Mouse (Mus musculus) thymus, adult 18-20 months (tissue): ENCODE data around the gene Pex5.

Source experiments
- DNase-seq, 2 experiments: peaks; one replicate each; pipeline ENCODE4 v3.0.0; 2022; ENCODE audit warnings: mixed read lengths in 2 of 2

The Pex5 gene

DNA sequence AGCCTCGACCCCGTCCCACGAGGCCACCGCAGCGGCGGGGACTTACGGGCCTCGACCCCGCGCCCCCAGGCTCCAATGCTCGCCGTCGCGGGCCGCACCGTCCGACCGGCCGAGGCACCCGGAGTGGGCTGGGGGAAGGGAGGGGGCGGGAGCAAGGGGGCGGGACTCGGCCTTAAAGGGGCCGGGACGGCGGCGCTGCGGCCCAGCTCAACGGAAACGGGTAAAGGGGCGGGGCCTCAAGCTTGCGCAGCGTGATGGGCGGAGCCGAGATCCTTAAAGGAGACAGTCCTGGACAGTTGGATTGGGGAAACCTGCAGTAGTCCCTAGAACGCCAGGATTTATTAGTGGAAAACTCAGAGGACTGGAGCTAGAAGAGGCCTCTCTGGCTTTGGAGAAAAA is at the start of gene Pex5:
Gene Pex5, minus strand, starts transcription at position 141 of the 399 bp plus-strand sequence.
- DNase-seq, result peak; percentile 84 to 90

DNA sequence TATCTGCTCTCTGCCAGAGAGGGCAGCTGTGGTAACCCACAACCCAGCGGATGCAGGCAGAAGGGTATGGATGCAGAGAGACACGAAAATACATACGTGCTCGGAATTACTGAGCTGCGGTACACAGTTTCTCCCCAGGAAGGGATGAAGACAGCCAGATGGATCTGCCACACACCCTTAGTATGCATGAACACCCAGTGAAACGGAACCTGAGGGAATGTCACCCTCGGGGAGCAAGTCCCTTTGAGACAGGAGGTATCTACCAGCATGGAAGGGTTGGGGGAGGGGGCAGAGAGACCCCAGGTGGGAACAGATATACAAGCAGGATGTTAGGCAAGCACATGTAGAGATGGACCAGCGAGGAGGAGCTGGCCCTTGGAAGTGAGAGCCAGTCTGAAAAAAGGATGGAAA is 49.0 kb upstream of the Pex5 start:
- peak in 1 of 2 experiments; percentile 22 for DNase-seq

DNA sequence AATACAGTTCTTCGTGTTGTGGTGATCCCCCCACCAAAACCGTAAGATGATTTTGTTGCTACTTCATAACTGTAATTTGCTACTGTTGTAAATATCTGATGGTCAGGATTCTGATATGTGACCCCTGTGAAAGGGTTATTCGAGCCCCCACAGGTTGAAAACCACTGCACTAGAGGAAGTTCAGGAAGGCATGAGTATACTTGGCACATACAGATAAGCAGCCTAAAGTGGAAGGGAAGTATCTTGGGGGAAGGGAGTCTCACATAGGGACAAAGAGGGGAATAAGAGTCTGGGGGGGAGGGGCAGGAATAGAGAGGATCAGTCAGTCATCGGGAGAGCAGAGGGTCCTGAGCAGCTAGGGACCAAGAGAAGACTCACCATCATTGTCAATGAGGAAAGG is 44.5 kb upstream of the Pex5 start:
- DNase-seq, result no peak

DNA sequence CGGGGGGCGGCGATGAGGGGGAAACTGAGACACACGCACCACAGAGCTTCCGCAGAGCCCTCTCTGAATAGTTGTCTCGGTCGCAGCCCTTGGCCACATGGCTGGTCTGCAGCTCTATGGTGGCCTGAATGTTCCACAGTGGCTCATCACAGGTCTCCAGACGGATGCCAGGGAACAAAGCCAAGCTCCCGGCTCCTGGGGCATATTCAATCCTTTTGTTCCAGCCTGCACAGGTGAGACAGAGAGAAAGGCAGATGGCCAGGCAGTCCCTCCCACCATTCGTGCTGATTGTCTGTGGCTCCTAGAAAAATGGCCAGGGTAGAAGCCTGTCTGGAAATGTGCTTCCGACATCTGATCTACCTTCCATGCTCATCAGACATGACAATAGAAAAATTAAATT is 43.6 kb upstream of the Pex5 start:
- DNase-seq, result no peak

DNA sequence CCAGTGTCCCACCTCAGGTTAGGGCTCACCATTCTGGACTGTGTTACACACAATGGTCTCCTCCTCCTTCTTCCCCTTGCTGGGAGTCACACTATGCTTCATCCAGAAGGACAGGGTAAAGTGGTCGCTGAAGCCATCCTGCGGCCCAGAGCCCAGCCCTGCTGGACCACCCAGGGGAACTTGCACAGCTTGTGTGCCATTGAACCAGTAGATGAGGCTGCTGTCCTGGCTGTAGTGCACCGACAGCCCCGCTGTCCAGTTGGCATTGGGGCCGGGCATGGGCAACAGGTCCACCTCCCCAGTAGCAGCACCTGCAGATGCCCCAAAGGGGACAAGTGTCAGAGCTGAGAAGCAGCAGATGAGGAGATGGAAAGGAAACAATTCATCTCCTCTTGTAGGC is 43.0 kb upstream of the Pex5 start:
- DNase-seq, result no peak

DNA sequence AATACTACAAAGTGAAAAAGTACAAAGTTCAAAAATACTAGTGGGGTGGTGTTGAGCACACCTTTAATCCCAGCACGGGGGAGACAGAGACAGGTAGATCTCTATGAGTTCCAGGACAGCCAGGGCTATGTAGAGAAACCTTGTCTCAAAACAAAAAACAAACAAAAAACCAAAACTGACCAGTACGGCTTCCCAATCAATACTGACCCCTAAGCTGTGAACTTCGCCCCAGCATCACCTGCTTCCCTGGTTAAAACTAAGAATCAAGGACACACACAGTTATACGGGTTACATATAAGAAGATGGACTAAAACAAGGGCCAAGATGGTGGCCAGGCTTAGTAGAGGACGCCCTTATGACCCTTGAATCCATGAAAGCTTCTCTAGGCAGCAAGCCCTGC is 41.4 kb upstream of the Pex5 start:
- DNase-seq, result no peak

DNA sequence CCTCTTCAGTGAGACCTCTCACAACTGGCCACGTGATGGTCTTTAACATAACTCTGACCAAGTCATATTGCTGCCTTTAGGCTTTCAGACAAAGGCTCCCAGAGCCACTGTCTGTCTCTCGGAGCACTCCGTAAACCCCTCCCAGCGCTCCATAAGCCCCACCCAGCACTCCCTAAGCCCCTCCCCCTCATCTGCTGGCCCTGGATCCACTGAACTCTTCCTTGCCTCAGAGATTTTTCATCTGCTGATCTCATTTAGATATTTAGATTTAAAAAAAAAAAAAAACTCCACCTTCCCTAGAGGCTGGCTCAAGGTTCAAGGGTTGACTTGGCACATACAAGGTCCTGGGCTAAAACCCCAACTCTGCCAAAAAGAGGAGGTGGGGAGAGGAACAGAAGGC is 38.9 kb upstream of the Pex5 start:
- DNase-seq, result no peak

DNA sequence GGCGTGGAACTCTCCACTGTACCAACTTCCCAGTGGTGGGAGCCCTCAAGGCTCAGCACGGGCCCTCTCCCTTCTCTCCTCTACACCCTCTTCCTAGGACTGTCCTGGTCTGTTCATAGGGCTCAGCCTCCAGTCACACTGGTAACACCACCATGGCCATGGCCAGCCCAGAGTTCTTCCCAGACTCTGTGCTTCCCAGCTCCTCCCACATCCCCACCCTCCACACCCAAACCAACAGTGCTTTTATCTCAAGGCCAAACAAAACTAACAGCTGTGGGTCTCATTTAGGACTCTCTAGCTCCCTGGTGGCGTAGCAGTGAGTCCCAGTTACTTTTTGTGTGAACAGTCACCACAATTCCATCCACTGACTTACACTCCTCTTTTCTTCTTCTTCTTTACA is 37.1 kb upstream of the Pex5 start:
- no peak for DNase-seq

DNA sequence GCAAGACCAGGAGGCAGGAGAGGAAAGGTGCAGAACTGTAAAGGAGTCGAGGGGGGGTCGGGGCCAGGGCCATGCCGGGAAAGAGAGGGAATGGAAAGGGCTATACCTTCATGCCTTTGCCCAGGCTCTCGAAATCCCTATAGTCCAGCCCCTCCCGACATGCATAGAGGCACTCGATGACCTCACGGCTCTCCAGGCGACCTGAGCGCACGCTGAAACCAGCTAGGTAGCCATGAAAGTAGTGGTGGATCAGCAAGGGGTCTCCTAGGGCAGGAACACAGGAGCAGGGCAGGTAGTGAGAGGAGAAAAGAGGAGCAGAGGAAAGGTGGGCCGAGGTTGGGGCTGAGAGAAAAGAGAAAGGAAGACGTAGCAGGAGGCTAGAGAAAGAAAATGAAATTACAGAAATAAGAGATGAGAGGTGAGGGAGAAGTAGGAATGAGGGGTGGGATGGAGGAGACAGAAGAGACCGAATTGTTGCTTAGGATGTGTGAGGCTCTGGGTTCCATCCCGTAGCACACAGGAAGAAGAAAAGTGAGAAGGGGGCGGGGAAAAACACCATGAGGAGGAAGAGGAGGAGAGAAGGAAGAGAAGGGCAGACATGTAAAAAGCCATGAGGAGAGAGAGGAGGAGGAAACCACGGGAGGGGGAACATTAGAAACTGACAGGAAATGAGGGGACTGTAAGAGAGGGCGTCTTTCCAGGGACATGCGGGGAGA is 35.0 kb upstream of the Pex5 start:
- DNase-seq, result no peak

DNA sequence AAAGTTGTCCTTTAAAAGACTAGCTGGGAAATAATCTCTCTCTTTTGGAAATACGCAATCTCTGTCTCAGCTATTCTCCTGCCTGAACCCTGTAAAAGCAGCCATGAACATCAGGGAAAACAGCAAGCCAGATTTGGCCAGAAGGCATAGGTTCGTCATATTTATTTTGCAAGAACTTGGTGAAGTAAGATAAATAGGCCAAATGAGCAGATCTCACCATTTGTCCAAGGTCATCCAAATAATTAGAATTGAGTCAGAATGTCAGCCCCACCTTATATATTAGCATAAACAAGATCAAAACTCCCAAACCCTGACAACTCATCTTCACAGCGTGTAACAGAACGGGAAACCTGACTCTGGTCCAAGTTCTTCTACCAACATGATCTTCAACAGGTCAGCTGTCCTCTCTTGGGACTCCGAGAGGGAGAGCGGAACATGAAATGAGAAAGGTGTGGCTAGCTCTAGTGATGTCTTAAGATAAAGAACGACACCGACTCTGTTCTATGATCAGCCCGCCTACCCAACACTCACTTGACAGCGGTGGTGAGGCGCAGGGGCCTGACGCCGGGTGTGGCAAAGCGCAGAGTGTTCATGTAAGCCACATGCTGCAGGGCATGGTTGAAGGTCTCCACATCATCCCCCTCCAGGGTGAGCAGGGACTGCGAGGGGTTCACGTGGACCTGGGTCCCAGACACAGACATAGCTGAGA is 34.2 kb upstream of the Pex5 start:
- no peak for DNase-seq

DNA sequence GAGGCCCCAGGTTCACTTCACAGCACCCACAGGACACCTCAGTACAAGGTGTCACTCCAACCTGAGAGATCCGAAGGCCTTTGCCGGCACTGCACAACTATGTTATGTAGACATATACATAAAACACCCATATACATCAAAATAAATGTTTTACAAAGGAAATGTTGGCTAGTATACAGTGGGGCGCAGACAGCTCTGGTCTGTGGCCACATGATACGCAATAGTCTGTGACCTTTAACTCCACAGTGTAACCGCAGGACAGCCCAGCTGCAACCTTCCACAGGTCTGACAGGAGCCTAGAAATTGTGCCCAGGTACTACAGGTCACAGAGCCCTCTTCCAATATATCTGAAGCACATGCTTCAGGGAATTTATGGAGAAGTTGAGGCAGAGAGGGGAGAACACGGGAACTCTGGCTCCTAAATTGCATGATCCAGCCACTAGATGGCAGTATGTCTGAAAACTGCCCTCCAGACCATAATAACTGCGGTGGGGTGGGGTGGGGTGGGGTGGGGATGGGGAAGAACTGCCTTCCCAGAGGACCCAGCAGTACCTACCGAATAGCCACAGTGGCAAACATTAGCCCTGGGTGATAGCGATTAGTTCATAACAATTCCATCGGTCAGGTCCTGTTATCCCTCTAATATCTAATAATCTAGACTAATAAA is 33.5 kb upstream of the Pex5 start:
- no peak for DNase-seq

DNA sequence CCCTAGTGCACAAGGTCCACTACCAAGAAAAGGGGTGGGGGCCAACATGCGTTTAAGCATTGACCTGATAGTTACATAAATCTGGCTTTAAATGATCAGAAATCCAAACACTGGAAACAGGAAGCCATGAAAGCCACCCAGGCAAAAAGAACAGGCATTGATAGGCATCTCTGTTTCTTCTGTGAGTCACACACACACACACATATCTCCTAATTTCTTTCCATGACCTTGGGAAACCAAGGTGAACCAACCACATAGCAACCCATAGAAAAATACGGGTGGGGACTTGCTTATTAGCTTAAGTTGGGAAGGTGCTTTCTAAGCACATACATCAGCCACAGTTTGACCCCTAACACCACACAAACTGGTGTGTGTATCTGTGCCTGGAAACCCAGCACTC is 32.5 kb upstream of the Pex5 start:
- no peak for DNase-seq

DNA sequence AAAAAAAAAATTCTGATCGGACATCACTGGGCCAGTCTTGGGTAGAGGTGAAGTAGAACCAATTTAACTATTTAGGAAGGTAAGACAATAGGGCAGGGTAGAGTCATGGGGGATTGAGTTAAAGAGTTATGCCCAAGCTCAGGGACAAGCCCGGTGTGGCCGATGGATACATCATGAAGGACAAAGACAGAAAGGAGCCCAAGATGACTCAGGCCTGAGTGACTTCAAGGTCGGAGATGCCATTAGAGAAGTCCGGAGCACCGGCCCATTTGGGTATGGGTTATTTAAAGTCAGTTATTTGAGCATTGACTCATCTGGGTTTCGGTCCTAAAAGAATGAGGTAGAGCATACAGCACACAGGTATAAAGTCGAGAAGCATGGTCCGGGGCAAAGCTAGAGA is 31.6 kb upstream of the Pex5 start:
- no peak for DNase-seq

DNA sequence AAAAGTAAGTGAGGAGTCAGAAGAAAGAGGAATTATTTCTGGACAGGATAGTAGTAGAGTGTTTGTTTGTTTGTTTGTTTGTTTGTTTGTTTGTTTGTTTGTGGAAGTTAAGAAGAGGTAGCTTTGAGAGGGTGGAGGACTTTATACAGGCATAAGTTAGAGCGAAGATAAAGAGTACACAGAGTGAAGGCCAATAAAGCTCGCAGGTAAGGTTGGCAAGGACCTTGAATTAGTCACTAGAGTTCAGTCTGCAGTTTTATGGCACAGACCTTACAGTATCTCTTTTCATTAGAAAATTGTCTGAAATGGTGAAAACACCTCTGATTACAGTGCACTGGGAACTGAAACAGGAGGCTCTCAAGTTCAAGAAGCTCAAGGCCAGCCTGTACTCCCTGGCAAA is 31.2 kb upstream of the Pex5 start:
- DNase-seq, result no peak

DNA sequence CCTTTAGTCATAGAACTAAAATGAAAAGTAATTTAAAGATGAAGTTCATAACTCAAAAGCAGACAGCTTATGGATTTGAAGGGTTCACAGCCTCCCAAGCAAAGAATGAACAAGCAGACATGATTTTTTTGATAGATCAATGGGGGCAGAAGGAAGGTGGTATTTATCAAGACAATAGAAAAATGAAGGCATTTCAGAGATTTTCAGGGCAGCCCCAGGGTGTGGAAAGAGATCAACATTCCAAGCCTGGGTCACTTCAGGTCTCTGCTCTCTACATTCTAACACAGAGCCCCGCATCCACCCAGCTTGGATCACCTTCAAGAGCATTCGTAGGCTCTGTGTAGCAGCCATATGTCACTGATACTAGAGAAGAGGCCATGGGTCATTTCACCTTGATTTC is 28.5 kb upstream of the Pex5 start:
- DNase-seq, result no peak

DNA sequence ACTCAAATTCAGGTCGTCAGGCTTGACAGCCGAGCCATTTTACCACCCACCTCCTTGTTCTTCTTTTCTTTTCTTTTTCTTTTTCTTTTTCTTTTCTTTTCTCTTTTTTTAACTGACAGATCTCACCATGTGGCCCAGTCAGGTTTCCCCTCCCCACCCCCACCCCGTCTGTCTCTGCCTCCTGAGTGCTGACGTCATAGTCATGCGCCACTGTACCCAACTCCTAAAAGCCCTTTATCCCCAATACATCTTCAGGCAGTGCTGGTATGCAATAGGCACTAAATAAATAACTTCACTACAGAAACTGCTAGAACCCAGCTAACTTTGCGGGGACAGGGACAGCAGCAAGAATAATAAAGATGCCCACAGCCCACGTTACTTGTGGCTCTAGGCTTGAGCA is 21.4 kb upstream of the Pex5 start:
- no peak for DNase-seq

DNA sequence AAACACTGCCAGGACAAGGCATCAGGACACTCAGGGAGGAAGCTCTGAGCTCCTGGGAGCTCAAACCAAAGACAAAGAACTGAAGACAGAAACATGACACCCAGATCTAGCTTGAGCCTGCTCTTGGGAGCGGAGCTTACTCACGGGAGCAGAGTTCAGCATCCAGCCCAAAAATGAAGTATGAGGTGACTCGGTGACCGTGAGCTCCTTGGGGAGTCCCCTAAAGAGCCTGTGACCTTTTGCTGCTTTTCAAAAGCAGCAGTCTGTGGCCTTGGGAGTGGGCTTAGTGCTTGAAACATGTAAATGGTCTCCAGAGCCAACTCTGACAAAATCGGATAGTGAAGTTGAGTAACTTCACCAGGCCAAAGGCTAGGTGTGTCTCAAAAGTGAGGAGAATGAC is 20.3 kb upstream of the Pex5 start:
- no peak for DNase-seq

DNA sequence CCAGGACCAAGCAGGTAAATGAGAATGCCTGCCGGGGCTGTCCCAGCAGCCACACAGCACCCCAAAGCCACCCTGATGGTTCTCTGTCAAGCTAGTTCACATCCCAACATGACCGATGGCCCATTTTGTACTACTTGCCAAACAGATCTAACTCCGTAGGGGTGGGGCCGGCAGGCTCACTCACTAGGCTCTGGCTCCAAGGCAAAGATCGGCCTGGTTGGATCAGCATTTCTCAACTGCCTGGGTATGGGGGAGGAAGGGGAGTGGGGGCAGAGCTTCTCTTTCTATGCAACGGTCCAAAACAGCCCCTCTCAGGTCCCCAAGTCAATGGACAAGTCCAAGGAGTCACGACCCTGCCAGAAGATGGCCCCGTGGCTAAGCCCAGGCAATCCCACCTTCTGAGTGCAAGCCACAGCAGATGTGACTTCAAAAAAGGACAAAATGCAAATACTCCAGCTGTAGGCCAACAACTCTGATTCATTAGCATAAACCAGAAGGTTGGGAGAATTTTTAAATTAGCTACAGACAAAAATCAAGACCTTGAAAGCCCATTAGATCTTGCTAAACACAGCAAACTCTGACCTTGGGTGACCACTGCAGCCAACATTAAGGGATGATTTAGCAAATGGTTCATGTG is 18.9 kb upstream of the Pex5 start:
- DNase-seq, result no peak

DNA sequence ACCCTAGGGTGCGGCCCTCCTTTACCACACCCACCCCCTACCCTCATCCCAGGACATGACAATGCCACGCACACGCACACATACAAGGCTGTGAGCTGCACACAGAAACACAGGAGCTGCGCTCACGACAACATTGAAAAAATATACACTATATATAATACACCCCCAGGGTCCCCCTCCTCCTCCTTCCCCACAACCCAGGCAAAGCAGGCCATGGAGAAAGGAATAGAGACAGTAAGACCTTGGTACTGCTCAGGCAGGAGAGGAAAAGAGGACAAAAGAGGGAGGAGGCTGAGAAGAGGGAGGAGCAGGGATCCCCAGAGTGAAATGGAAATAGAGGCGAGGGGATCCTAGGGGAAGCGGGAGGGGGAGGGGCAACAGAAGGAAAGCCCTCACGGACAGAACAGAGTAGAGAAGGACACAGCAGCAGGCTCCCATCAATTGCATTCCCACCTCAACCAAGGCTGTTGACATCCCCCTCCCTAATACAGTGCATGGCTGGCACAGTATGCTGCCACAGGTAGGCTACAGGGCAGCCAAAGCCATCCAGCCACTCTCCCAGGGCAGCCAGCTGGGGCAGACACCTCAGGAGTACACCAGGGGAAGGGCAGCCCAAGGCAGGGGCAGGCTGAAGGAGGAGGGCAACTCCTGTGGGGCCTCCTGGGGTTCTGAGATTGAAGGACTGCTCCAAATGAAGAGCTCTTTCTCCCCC is 16.1 kb upstream of the Pex5 start:
- no peak for DNase-seq

DNA sequence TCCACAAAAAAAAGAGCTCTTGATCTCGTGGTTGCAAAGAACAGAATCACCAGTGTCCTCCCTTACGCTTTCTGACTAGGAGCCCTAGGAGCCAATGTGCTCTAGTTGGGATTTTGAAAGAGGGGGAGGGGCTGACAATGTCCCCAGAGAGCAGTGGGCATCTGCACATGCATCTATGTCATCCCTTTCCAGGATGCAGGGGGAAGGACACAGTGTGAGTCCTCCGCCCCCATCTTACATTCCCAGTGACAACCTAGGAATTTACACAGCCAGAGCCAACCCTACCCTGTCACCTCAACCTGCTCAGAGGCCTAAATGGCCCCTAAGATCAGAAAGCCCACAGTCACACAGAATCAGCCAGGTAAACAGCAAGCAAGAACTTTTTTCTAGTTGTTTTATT is 15.5 kb upstream of the Pex5 start:
- DNase-seq, result no peak

DNA sequence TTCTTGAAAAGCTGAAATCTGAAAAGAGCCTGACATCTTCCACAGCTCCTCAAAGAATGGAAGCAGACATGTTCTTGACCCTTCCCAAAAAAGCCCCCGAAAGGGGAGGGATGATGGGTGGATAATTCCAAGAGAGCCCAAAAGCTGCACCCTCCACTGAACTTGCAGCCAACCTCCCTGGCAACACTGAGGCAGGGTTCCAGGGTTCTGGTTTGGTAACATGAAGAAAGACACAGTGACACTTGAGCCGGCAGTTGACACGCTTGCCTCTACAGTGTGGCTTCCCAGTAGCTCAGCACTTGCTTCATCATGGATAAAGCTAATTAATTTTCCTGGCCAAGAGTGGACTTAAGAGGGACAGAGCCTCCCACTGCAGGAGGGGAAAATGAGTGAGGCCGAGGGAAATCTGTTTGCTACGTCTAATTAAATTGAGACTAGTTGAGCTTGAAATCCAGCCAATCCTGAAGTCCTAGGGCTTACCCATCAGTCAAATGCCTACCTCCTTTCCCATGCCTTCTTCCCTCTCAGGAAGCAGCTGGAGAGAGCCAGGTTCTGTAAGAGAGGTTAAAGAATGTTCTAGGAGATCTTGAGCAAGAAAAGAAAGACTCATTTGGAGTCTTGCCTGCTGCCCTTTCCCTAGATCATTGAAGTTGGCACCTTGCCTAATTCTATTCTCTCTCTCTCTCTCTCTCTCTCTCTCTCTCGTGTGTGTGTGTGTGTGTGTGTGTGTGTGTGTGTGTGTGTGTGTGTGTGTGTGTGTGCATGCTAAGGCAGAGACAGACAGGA is 13.1 kb upstream of the Pex5 start:
- DNase-seq, result no peak

DNA sequence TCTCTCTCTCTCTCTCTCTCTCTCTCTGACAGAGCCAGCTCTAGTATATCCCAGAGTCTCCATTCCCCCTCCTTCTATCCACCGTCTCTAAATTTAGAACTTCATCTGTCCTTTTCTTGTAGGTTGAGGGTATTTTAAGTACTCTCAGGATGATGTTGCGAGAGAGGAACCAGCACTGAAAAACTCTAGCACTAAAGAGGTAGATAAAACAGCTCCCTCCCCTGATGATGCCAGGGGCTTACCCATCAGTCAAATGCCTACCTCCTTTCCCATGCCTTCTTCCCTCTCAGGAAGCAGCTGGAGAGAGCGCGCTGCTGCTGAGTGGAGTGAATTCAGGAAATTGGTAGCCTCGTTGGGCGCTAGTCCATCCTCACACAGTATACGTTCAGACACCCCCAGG is 12.4 kb upstream of the Pex5 start:
- DNase-seq, result no peak
